Mouse (Mus musculus) hindbrain, postnatal 0 days (tissue): ENCODE data around the gene Gas2l3. TPM values are rescaled to one million over a fixed set of nuclear protein-coding genes. Genes with fewer than 3 reads are reported as not detected.

Experiments
- ATAC-seq: fragments of 200-750 bp; cut with Nextera tagmentation; 2 replicates; pipeline ENCODE4 v1.8.0; 2017; ENCODE audit warnings: mild to moderate bottlenecking, moderate TSS enrichment, moderate library complexity
- DNase-seq: peaks from one replicate; pipeline ENCODE4 v3.0.0-alpha.2; 2015; ENCODE audit warnings: low spot score
- H3K27ac ChIP-seq: fragments of 300-500 bp; sonication (generic); 2 replicates; pipeline ENCODE4 v1.5.1; 2014; ENCODE audit warnings: mild to moderate bottlenecking
- H3K27me3 ChIP-seq: fragments of 300-500 bp; sonication (generic); 2 replicates; pipeline ENCODE4 v1.6.1; 2014; ENCODE audit warnings: low read length, mixed read lengths; ENCODE audit not compliant: insufficient read depth
- H3K36me3 ChIP-seq: fragments of 300-500 bp; sonication (generic); 2 replicates; pipeline ENCODE4 v1.6.1; 2014; ENCODE audit warnings: low read length, mixed read lengths; ENCODE audit not compliant: insufficient read depth
- H3K4me1 ChIP-seq: fragments of 300-500 bp; sonication (generic); 2 replicates; pipeline ENCODE4 v1.6.1; 2014; ENCODE audit warnings: antibody characterized with exemption, low read length, mixed read lengths; ENCODE audit not compliant: insufficient read depth
- H3K4me2 ChIP-seq: fragments of 300-500 bp; sonication (generic); 2 replicates; pipeline ENCODE4 v1.6.1; 2014; ENCODE audit warnings: low read depth, mild to moderate bottlenecking, low read length, moderate library complexity, mixed read lengths
- H3K4me3 ChIP-seq: fragments of 300-500 bp; sonication (generic); 2 replicates; pipeline ENCODE4 v1.5.1; 2014; ENCODE audit warnings: low read length
- H3K9ac ChIP-seq: fragments of 300-500 bp; sonication (generic); replicated peaks from 2 replicates; pipeline ENCODE4 v1.6.1; 2014; ENCODE audit warnings: mild to moderate bottlenecking, low read length, moderate library complexity, mixed read lengths
- H3K9me3 ChIP-seq: fragments of 300-500 bp; sonication (generic); 2 replicates; pipeline ENCODE4 v1.6.1; 2016; ENCODE audit warnings: low read length, mixed read lengths
- CTCF ChIP-seq: IDR thresholded peaks from 2 replicates; pipeline ENCODE4 v1.5.1; 2016; ENCODE audit warnings: antibody characterized with exemption, control low read depth, low read depth
- WGBS: fragments of 180-500 bp; shearing (Covaris S2); extraction: QIAGEN DNeasy Blood & Tissue Kit; methylation state at CpG from one replicate; pipeline ENCODE4 v1.1.7; 2014; 5-methylcytosine and 5-hydroxymethylcytosine counted together
- polyA plus RNA-seq: library from polyadenylated mRNA; unstranded; fragments of >200 nt; fragmentation: Nextera tagmentation; extraction: Ambion mirVana; gene quantifications from 2 replicates; pipeline ENCODE4 v1.2.1, GENCODE M21; 2015
- total RNA-seq: library from RNA; depleted of rRNA; stranded (reverse); fragments of >200 nt; gene quantifications from 2 replicates; pipeline ENCODE4 v1.2.3, GENCODE M21; 2014

The Gas2l3 gene
- total and polyA plus RNA-seq, 2 experiments from 2014 or later: 5.5 to 11.7 TPM

DNA sequence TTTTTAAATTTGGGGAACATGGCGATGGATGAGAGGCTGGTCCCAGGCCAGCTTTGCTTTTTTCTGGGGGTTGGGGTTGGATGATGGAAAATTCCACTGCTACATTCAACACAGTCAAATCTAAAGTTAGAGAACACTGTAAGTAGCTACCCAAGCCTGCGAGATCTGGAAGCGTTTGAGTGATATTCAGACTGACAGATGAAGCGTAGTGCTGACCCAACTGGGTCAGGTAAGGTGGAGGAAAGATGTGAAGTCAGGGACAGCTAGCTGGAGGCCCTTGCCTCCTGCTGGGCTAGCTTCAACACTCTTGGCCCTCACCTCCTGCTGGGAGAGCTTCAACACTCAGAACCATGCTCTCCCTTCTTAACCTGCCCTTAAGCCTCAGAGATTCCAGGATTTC, 38.8 kb downstream of the Gas2l3 start:
- no peak for TF ChIP-seq CTCF
- H3K4me1 ChIP-seq: no peaks in the 10 kb centered on the region
- H3K4me3 ChIP-seq: no peak overlapping the region
- no peaks in the 10 kb centered on the region for H3K36me3 ChIP-seq
- DNase-seq: no peak
- WGBS: 82% methylated on average over 4 of the region's 4 CpGs
- ATAC-seq: no peak
- no peaks in the 10 kb centered on the region for H3K9me3 ChIP-seq
- no peak overlapping the region for H3K9ac ChIP-seq
- H3K4me2 ChIP-seq: no peak overlapping the region
- no peak overlapping the region for H3K27ac ChIP-seq
- H3K27me3 ChIP-seq: no peaks in the 10 kb centered on the region

DNA sequence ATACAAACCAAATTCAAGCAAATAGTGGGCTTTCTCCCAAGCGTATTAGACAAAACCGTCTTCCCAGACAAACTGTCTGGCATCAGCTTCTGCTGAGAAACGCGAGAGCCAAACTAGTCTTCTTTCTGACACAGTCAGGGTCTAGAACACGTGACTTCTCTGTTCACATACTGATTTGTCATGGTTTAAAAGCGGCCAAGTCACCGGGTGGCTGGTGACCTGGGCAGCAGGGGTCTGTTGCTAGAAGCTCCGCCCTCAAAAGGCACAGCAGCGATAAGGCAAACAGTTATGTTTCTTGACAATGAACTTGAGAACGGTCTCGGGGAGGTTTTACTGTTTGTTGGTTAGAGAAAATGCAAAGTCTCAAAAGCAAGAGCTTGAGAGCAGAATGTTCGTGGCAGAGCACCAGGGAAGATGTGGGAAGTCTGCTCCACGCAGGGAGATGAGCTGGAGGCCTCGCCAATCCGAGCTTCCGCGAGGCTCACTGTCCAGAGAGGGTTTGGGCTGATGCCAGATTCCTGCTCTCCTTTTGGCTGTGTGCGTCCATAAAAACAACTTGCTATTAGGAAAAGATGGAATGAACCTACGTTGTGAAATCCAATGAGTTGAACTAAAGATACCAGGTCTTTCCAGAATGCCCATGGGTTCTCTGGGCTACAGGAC, 43.0 kb downstream of the Gas2l3 start:
- Histone ChIP-seq H3K9me3 (no peaks in the 10 kb centered on the region), H3K4me1 (no peaks in the 10 kb centered on the region), H3K36me3 (no peaks in the 10 kb centered on the region), H3K4me3 (peak overlapping the region; percentile 14; the same call in 1 of the 2 replicates), H3K9ac (no peak overlapping the region), H3K27me3 (no peaks in the 10 kb centered on the region), H3K27ac (no peak overlapping the region), H3K4me2 (peak overlapping the region; percentile 39)
- TF ChIP-seq CTCF: no peak
- DNase-seq (peak; percentile 66), ATAC-seq (peak; percentile 66; the same call in 1 of the 2 replicates)
- 43% methylated on average over 19 of the region's 19 CpGs for WGBS

- peak; percentile 89 for ATAC-seq
- 0 out of 2 replicates have a peak, but pooled peaks cover 5% of the 10 kb centered on the region for H3K4me1 ChIP-seq
- DNase-seq: peak; percentile 81
- peak; percentile 66 for TF ChIP-seq CTCF
- 3% methylated on average over 7 of the region's 7 CpGs for WGBS
- H3K27me3 ChIP-seq: no peaks in the 10 kb centered on the region
- no peaks in the 10 kb centered on the region for H3K36me3 ChIP-seq
- no peak overlapping the region for H3K9ac ChIP-seq
- H3K9me3 ChIP-seq: no peaks in the 10 kb centered on the region
- H3K4me2 ChIP-seq: peak overlapping the region; percentile 39
- H3K27ac ChIP-seq: no peak overlapping the region
- no peak overlapping the region for H3K4me3 ChIP-seq
These were observed 47.9 kb downstream of the Gas2l3 start for GRCm38 (mm10) chr10:89395823-89396222.

DNA sequence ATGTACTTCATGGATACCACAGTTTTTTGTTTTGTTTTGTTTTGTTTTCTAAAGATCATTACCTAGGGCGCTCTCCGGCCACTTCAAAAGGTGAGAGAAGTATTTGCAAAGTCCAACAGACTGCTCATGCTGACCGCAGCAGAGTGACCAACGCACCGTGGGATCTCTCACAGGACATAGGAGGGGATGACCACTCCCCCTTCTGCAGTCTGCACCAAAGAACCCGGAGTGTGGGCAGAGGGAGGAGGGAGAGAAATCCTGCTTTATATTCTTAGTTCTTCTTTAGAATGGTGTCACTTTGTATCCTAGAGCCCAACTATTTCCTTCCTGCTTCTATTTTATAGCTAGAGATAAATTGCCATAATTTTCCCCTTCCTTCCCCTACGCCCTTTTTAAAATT, 48.4 kb downstream of the Gas2l3 start:
- Histone ChIP-seq H3K4me1 (0 out of 2 replicates have a peak, but pooled peaks cover 5% of the 10 kb centered on the region), H3K4me3 (no peak overlapping the region), H3K27me3 (no peaks in the 10 kb centered on the region), H3K27ac (no peak overlapping the region), H3K9ac (no peak overlapping the region), H3K4me2 (peak overlapping the region; percentile 39), H3K36me3 (no peaks in the 10 kb centered on the region), H3K9me3 (no peaks in the 10 kb centered on the region)
- DNase-seq (no peak), ATAC-seq (0 out of 2 replicates have a peak, but pooled peaks have one; percentile 33)
- 36% methylated on average over 7 of the region's 7 CpGs for WGBS
- TF ChIP-seq CTCF: no peak

GRCm38 (mm10) chr10:89392687-89393086, 51.1 kb downstream of the Gas2l3 start:
- 0 out of 2 replicates have a peak, but pooled peaks cover 5% of the 10 kb centered on the region for H3K4me1 ChIP-seq
- H3K36me3 ChIP-seq: no peaks in the 10 kb centered on the region
- no peak overlapping the region for H3K27ac ChIP-seq
- H3K27me3 ChIP-seq: no peaks in the 10 kb centered on the region
- no peaks in the 10 kb centered on the region for H3K9me3 ChIP-seq
- 0 out of 2 replicates have a peak, but pooled peaks have one; percentile 15 for ATAC-seq
- WGBS: 26% methylated on average over 4 of the region's 4 CpGs
- no peak overlapping the region for H3K4me2 ChIP-seq
- no peak for TF ChIP-seq CTCF
- no peak overlapping the region for H3K9ac ChIP-seq
- peak; percentile 38 for DNase-seq
- no peak overlapping the region for H3K4me3 ChIP-seq

DNA sequence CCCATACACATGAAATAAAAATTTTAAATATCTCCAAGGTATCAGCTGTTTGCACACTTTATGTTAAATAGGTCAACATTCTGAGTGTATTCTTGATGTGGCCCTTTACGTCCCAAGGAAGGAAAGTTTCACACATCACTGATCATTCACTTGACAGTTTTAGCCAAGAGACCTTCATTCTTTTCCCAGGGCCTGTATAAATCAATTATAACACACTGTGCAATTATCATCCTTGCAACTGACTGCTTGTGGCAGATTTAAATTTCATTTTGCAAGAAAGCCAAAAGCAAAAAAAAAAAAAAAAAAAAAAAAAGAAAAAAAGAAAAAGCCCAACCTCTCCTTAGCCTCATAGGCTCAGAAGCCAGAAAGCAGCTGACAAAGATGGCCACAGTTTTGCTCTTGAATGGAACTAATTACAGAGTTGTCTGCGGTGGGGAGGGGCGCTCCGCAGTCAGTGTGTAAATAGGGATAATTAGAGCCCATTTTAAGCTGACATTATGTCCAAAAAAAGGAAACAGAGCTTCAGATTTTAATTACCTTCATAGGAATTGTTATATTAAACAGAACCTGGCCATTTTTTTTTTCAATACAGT, 52.1 kb downstream of the Gas2l3 start:
- no peak overlapping the region for H3K4me3 ChIP-seq
- no peak overlapping the region for H3K4me2 ChIP-seq
- 67% methylated on average over 4 of the region's 4 CpGs for WGBS
- H3K4me1 ChIP-seq: 0 out of 2 replicates have a peak, but pooled peaks cover 5% of the 10 kb centered on the region
- ATAC-seq (no peak), DNase-seq (peak; percentile 45)
- no peak overlapping the region for H3K27ac ChIP-seq
- H3K27me3 ChIP-seq: no peaks in the 10 kb centered on the region
- H3K36me3 ChIP-seq: no peaks in the 10 kb centered on the region
- H3K9ac ChIP-seq: no peak overlapping the region
- H3K9me3 ChIP-seq: no peaks in the 10 kb centered on the region
- TF ChIP-seq CTCF: no peak

GRCm38 (mm10) chr10:89386461-89386860, 57.3 kb downstream of the Gas2l3 start:
- Histone ChIP-seq H3K27me3 (no peaks in the 10 kb centered on the region), H3K4me3 (no peak overlapping the region), H3K9ac (no peak overlapping the region), H3K4me2 (no peak overlapping the region), H3K27ac (no peak overlapping the region), H3K36me3 (no peaks in the 10 kb centered on the region), H3K4me1 (no peaks in the 10 kb centered on the region), H3K9me3 (no peaks in the 10 kb centered on the region)
- 86% methylated on average over 3 of the region's 3 CpGs for WGBS
- TF ChIP-seq CTCF: no peak
- no peak for ATAC-seq
- DNase-seq: no peak
